Comparison of ENCODE assay signal across 31 mouse cellular contexts in the genomic region with DNA sequence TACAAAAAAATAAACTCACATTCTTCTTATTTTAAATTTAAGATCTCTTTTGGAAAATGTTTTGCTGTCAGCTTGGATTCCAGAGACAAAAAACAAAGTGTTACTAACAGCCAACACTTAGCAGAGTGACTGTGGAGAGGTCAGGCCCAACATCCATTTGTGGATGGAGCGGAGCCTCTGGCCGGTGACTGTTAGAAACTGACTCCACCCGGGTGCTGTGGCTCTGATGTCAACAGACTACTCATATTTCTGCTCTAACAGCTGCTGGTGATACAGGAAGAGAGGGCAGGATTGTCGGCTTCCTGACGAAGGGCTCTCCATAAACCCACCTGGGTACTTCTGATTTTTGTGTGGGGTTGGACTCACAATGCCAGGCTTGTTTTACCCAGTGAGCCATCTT. TPM values are rescaled to one million over a fixed set of nuclear protein-coding genes. Genes with fewer than 3 reads are reported as not detected.
DNase-seq lines count a peak whose midpoint lies in the region; ATAC-seq lines count a peak whose summit lies in the region.
"Had no signal": no experiment of that assay in that cellular context is flagged by ENCODE, and none has a peak within 500 bp of the region (broad histone marks: within the 10 kb centered on the region; RNA-seq: fewer than 3 reads in every experiment).

No protein-coding gene starts in this region.

- no peak overlapping the region for H3K4me2 ChIP-seq in embryonic facial prominence, embryonic 14.5 days (ENCODE audit: low read depth, low read length)
- no peak overlapping the region for H3K4me2 ChIP-seq in forebrain, embryonic 13.5 days
- H3K4me2 ChIP-seq: midbrain, embryonic 12.5 days; neural tube, embryonic 13.5 days; stomach, embryonic 15.5 days had no signal

- no peak for DNase-seq in heart, embryonic 10.5 days (ENCODE audit: low spot score)
- DNase-seq in heart, adult 9 months (ENCODE audit: low spot score in 2 of 2): no peak
- DNase-seq in 416B (ENCODE audit: low read depth): peak; percentile 46
- peak; percentile 44 for DNase-seq in embryonic facial prominence, embryonic 14.5 days (ENCODE audit: low spot score)
- peak; percentile 53 for DNase-seq in gastrocnemius, postnatal 25 days
- DNase-seq in ovary, postnatal 14 days (ENCODE audit: low spot score): no peak
- DNase-seq: adrenal gland, postnatal 36 days; B cell, adult 2 months; cerebellum, adult 9-11 months; heart, adult 2 months; kidney, adult 9 months; kidney, postnatal 36 days; left cerebral cortex, postnatal 4 days; lung, postnatal 14 days; thymus, postnatal 25 days had no signal

- 52% methylated on average over 5 of the region's 5 CpGs for WGBS in heart, embryonic 10.5 days
- WGBS in embryonic facial prominence, embryonic 14.5 days: 34% methylated on average over 5 of the region's 5 CpGs
- WGBS in forebrain, embryonic 13.5 days: 83% methylated on average over 5 of the region's 5 CpGs

- no peak overlapping the region for H3K4me3 ChIP-seq in heart, embryonic 10.5 days
- no peak overlapping the region for H3K4me3 ChIP-seq in embryonic facial prominence, embryonic 14.5 days (ENCODE audit: low read depth, low read length)
- no peak overlapping the region for H3K4me3 ChIP-seq in forebrain, embryonic 13.5 days
- H3K4me3 ChIP-seq: heart, adult 2 months; hindbrain, embryonic 10.5 days; midbrain, embryonic 12.5 days; neural tube, embryonic 13.5 days; stomach, embryonic 15.5 days had no signal

- H3K9ac ChIP-seq in embryonic facial prominence, embryonic 14.5 days (ENCODE audit: low read depth, low read length): no peak overlapping the region
- H3K9ac ChIP-seq in forebrain, embryonic 13.5 days: no peak overlapping the region
- H3K9ac ChIP-seq: midbrain, embryonic 12.5 days; neural tube, embryonic 13.5 days; stomach, embryonic 15.5 days had no signal

- no peak for ATAC-seq in embryonic facial prominence, embryonic 14.5 days (ENCODE audit: low read depth)
- ATAC-seq in forebrain, embryonic 13.5 days: no peak
- ATAC-seq: forebrain, embryonic 16.5 days; hindbrain, embryonic 16.5 days; intestine, embryonic 16.5 days; Patski had no signal

- H3K4me1 ChIP-seq in heart, embryonic 10.5 days: peaks cover 14% of the 10 kb centered on the region
- peaks cover 5% of the 10 kb centered on the region; the same call in 1 of the 2 replicates for H3K4me1 ChIP-seq in embryonic facial prominence, embryonic 14.5 days (ENCODE audit: control insufficient read depth, insufficient read depth, low read length)
- H3K4me1 ChIP-seq in forebrain, embryonic 13.5 days: no peaks in the 10 kb centered on the region
- H3K4me1 ChIP-seq: midbrain, embryonic 12.5 days; neural tube, embryonic 13.5 days; stomach, embryonic 15.5 days had no signal

- no peaks in the 10 kb centered on the region for H3K9me3 ChIP-seq in heart, embryonic 10.5 days
- H3K9me3 ChIP-seq in embryonic facial prominence, embryonic 14.5 days (ENCODE audit: control insufficient read depth, low read length): 0 out of 2 replicates have a peak, but pooled peaks cover 3% of the 10 kb centered on the region
- H3K9me3 ChIP-seq in forebrain, embryonic 13.5 days (replicated peaks): no peaks in the 10 kb centered on the region
- H3K9me3 ChIP-seq: hindbrain, embryonic 10.5 days; midbrain, embryonic 12.5 days; neural tube, embryonic 13.5 days; stomach, embryonic 15.5 days had no signal

- H3K27me3 ChIP-seq in heart, embryonic 10.5 days (ENCODE audit: insufficient read depth, poor library complexity, severe bottlenecking): no peaks in the 10 kb centered on the region
- H3K27me3 ChIP-seq in embryonic facial prominence, embryonic 14.5 days (replicated peaks; ENCODE audit: control insufficient read depth, insufficient read depth, low read length): no peaks in the 10 kb centered on the region
- H3K27me3 ChIP-seq in forebrain, embryonic 13.5 days: no peaks in the 10 kb centered on the region
- H3K27me3 ChIP-seq: CH12.LX; midbrain, embryonic 12.5 days; neural tube, embryonic 13.5 days; stomach, embryonic 15.5 days had no signal

- no peaks in the 10 kb centered on the region for H3K36me3 ChIP-seq in heart, embryonic 10.5 days
- H3K36me3 ChIP-seq in embryonic facial prominence, embryonic 14.5 days (ENCODE audit: control insufficient read depth, insufficient read depth, low read length): no peaks in the 10 kb centered on the region
- no peaks in the 10 kb centered on the region for H3K36me3 ChIP-seq in forebrain, embryonic 13.5 days (ENCODE audit: poor library complexity, severe bottlenecking)
- H3K36me3 ChIP-seq: G1E; hindbrain, embryonic 10.5 days; midbrain, embryonic 12.5 days; neural tube, embryonic 13.5 days; stomach, embryonic 15.5 days had no signal

- H3K27ac ChIP-seq in heart, embryonic 10.5 days: peak overlapping the region; percentile 64; the same call in 1 of the 2 replicates
- no peak overlapping the region for H3K27ac ChIP-seq in embryonic facial prominence, embryonic 14.5 days (replicated peaks; ENCODE audit: low read depth, low read length)
- no peak overlapping the region for H3K27ac ChIP-seq in forebrain, embryonic 13.5 days
- H3K27ac ChIP-seq: heart, adult 2 months; hindbrain, embryonic 10.5 days; midbrain, embryonic 12.5 days; neural tube, embryonic 13.5 days; stomach, embryonic 15.5 days had no signal

RNA-seq across cellular contexts. Expression of a gene that starts 9.0 kb away (rescaled TPM):
- 0.49 and 0.65 TPM in 2 replicates for polyA plus RNA-seq in heart, embryonic 10.5 days (2016; fragmentation: Nextera tagmentation; extraction: Ambion mirVana)
- 0.28 and 0.34 TPM in 2 replicates for polyA plus RNA-seq in embryonic facial prominence, embryonic 14.5 days (2014; fragmentation: Nextera tagmentation; extraction: Ambion mirVana)
- under 1 TPM in 1 of 2 experiments, not detected in 1; 0.38 TPM for total RNA-seq in gastrocnemius, postnatal 25 days (2021)
- not detected in 2 replicates for polyA plus RNA-seq in forebrain, embryonic 13.5 days (2015; fragmentation: Nextera tagmentation; extraction: Ambion mirVana)
- total RNA-seq: adrenal gland, adult 18-20 months; adrenal gland, postnatal 36 days; common myeloid progenitor, adult 5-6 weeks; heart, adult 2 months; left cerebral cortex, postnatal 4 days; liver, adult 2 months; megakaryocyte, adult 5-6 weeks had no signal
- polyA plus RNA-seq: forebrain, embryonic 16.5 days; heart, postnatal 0 days; hindbrain, embryonic 10.5 days had no signal

RNA-seq across cellular contexts. Expression of a gene that starts 17.1 kb away (rescaled TPM):
- polyA plus RNA-seq in heart, embryonic 10.5 days (2016; fragmentation: Nextera tagmentation; extraction: Ambion mirVana): 3.9 and 4.4 TPM in 2 replicates
- polyA plus RNA-seq in embryonic facial prominence, embryonic 14.5 days (2014; fragmentation: Nextera tagmentation; extraction: Ambion mirVana): 5.2 and 6.0 TPM in 2 replicates
- 10 to 100 TPM; 23.7 to 25.4 TPM for total RNA-seq in gastrocnemius, postnatal 25 days (2021)
- polyA plus RNA-seq in forebrain, embryonic 13.5 days (2015; fragmentation: Nextera tagmentation; extraction: Ambion mirVana): 7.7 and 8.1 TPM in 2 replicates

Comparison
In these comparisons a context has a peak if more than half of its experiments do, and no peak if none do; other contexts are left out.
1. DNase-seq: peak in 416B (single experiment), embryonic facial prominence, embryonic 14.5 days (single experiment) and gastrocnemius, postnatal 25 days (single experiment); none in heart, embryonic 10.5 days (single experiment), heart, adult 9 months (0 of 2) and ovary, postnatal 14 days (single experiment).